Mouse (Mus musculus): ENCODE measurements around the gene Gm49450. TPM values are rescaled to one million over a fixed set of nuclear protein-coding genes. Genes with fewer than 3 reads are reported as not detected.

Gene Gm49450
- polyA plus RNA-seq, 1 experiment, result not detected

GRCm38 (mm10) chr15:98883661-98884060, 69.7 kb downstream of the Gm49450 start:
- Histone ChIP-seq H3K4me1 (ENCODE audit: control insufficient read depth, insufficient read depth, low read length) (peaks cover 13% of the 10 kb centered on the region), H3K4me3 (ENCODE audit: insufficient read depth, low read length) (no peak overlapping the region), H3K27ac (ENCODE audit: insufficient read depth, low read depth, low read length) (no peak overlapping the region)
- no peak for TF ChIP-seq CTCF (IDR thresholded peaks at IDR 0.05; ENCODE audit: low read depth, low read length)
- TF ChIP-seq POLR2A (IDR thresholded peaks at IDR 0.05; ENCODE audit: borderline replicate concordance, low read depth, low read length), result no peak

Other genes with a start within 250 kb of the Gm49450 start
- not detected in 2 replicates for gene Ccdc65, start 245.3 kb downstream of the Gm49450 start, polyA plus RNA-seq (2012; ENCODE audit: insufficient read depth, insufficient read length, missing spikeins)
- gene Fkbp11, start 225.4 kb downstream of the Gm49450 start, polyA plus RNA-seq (2012; ENCODE audit: insufficient read depth, insufficient read length, missing spikeins), result 0.93 TPM in 1 of 2 replicates, not detected in the other
- gene Arf3, start 190.3 kb downstream of the Gm49450 start, polyA plus RNA-seq (2012; ENCODE audit: insufficient read depth, insufficient read length, missing spikeins), result 93.8 and 103 TPM in 2 replicates
- gene Wnt10b, start 175.4 kb downstream of the Gm49450 start, polyA plus RNA-seq (2012; ENCODE audit: insufficient read depth, insufficient read length, missing spikeins), result not detected in 2 replicates
- not detected in 2 replicates for gene Wnt1, start 163.7 kb downstream of the Gm49450 start, polyA plus RNA-seq (2012; ENCODE audit: insufficient read depth, insufficient read length, missing spikeins)
- gene Ddn, start 144.1 kb downstream of the Gm49450 start, polyA plus RNA-seq (2012; ENCODE audit: insufficient read depth, insufficient read length, missing spikeins), result not detected in 2 replicates
- 82.3 and 86.6 TPM in 2 replicates for gene Prkag1, start 122.0 kb downstream of the Gm49450 start, polyA plus RNA-seq (2012; ENCODE audit: insufficient read depth, insufficient read length, missing spikeins)
- 69.1 and 75.3 TPM in 2 replicates for gene Kmt2d, start 82.3 kb downstream of the Gm49450 start, polyA plus RNA-seq (2012; ENCODE audit: insufficient read depth, insufficient read length, missing spikeins)
- gene Rhebl1, start 59.0 kb downstream of the Gm49450 start, polyA plus RNA-seq (2012; ENCODE audit: insufficient read depth, insufficient read length, missing spikeins), result 9.8 and 11.8 TPM in 2 replicates
- not detected in 2 replicates for gene Dhh, start 55.0 kb downstream of the Gm49450 start, polyA plus RNA-seq (2012; ENCODE audit: insufficient read depth, insufficient read length, missing spikeins)
- 22.0 and 25.7 TPM in 2 replicates for gene Lmbr1l, start 35.3 kb downstream of the Gm49450 start, polyA plus RNA-seq (2012; ENCODE audit: insufficient read depth, insufficient read length, missing spikeins)
- gene Tuba1b, start 19.0 kb downstream of the Gm49450 start, polyA plus RNA-seq (2012; ENCODE audit: insufficient read depth, insufficient read length, missing spikeins), result 872 and 1,013 TPM in 2 replicates
- 36.4 and 43.3 TPM in 2 replicates for gene Tuba1a, start 152 bp upstream of the Gm49450 start, polyA plus RNA-seq (2012; ENCODE audit: insufficient read depth, insufficient read length, missing spikeins)
- 134 and 173 TPM in 2 replicates for gene Tuba1c, start 76.3 kb upstream of the Gm49450 start, polyA plus RNA-seq (2012; ENCODE audit: insufficient read depth, insufficient read length, missing spikeins)
- not detected in 2 replicates for gene Prph, start 101.6 kb upstream of the Gm49450 start, polyA plus RNA-seq (2012; ENCODE audit: insufficient read depth, insufficient read length, missing spikeins)
- 15.6 and 18.3 TPM in 2 replicates for gene Troap, start 121.0 kb upstream of the Gm49450 start, polyA plus RNA-seq (2012; ENCODE audit: insufficient read depth, insufficient read length, missing spikeins)
- not detected in 2 replicates for gene C1ql4, start 134.3 kb upstream of the Gm49450 start, polyA plus RNA-seq (2012; ENCODE audit: insufficient read depth, insufficient read length, missing spikeins)
- gene Dnajc22, start 139.6 kb upstream of the Gm49450 start, polyA plus RNA-seq (2012; ENCODE audit: insufficient read depth, insufficient read length, missing spikeins), result not detected in 2 replicates
- 5.9 and 7.3 TPM in 2 replicates for gene Spats2, start 172.4 kb upstream of the Gm49450 start, polyA plus RNA-seq (2012; ENCODE audit: insufficient read depth, insufficient read length, missing spikeins)